Mouse (Mus musculus): ENCODE data around the gene Igf1r. TPM values are rescaled to one million over a fixed set of nuclear protein-coding genes. Genes with fewer than 3 reads are reported as not detected.

The Igf1r gene
- total RNA-seq, 1 experiment = 23.5 TPM

GRCm38 (mm10) chr7:68259523-68260081 is 307.0 kb downstream of the Igf1r start:
- Histone ChIP-seq H3K9me3 (ENCODE audit: control insufficient read depth, insufficient read depth, low read depth, low read length) (no peaks in the 10 kb centered on the region), H3K36me3 (ENCODE audit: control insufficient read depth, insufficient read depth, low read length, poor library complexity, severe bottlenecking) (peaks cover 2% of the 10 kb centered on the region; the same call in 1 of the 2 replicates), H3K4me1 (ENCODE audit: control insufficient read depth in 2 of 2, insufficient read depth in 2 of 2, low read length in 2 of 2, poor library complexity in 1 of 2) (peaks cover 8 to 18% of the 10 kb centered on the region in 2 experiments; a peak in 3 of 4 replicates), H3K27ac (ENCODE audit: insufficient read depth, low read depth, low read length, poor library complexity, severe bottlenecking) (0 out of 2 replicates have a peak overlapping the region, but pooled peaks have one; percentile 53), H3K9ac (ENCODE audit: insufficient read depth, low read depth, low read length, poor library complexity, severe bottlenecking) (no peak overlapping the region), H3K4me3 (ENCODE audit: insufficient read depth in 1 of 2, low read depth in 1 of 2, low read length in 2 of 2, poor library complexity in 1 of 2, severe bottlenecking in 1 of 2) (no peak overlapping the region)
- peak; percentile 70 for DNase-seq (ENCODE audit: low read depth, low spot score)
- in situ Hi-C loops (cut with MboI; ENCODE audit: low sequenced_read_pairs in 2 of 2, unreplicated experiment in 2 of 2) = no loop called here
- TF ChIP-seq ZC3H11A (IDR thresholded peaks at IDR 0.05; ENCODE audit: borderline replicate concordance, low read depth, low read length) (no peak), CHD2 (IDR thresholded peaks at IDR 0.05; ENCODE audit: low read depth, low read length) (peak; percentile 71)

DNA sequence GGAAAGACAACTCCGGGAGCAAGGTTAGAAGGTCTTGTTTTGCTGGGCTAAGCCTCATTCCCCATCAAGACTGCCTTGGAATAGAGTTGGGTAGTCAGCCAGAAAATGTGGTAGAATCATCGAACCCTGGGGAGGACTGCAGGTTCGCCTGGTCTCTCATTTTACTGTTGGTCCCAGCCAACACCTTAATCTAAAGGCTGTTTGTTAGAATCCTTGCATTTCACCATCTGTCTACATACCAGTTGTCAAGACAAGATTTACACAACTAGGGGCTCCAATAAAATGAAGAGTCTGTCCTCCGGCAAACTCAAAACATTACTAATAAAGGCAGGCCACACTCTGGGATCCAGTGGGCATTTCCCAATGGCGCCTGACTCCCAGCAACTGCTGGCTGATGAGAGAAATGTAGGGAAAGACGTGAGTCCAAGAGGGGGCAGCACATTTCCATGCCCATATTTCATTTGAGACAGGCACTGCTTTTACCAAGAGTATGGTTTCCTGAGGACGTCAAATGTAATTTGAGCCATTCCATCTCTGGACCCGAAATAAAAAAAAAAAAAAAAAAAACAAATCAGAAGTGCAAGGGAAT is 310.1 kb downstream of the Igf1r start:
- Histone ChIP-seq H3K27ac (ENCODE audit: insufficient read depth, low read depth, low read length, poor library complexity, severe bottlenecking) (no peak overlapping the region), H3K4me1 (ENCODE audit: control insufficient read depth in 2 of 2, insufficient read depth in 2 of 2, low read length in 2 of 2, poor library complexity in 1 of 2) (peaks cover 10 to 21% of the 10 kb centered on the region in 2 experiments; a peak in 3 of 4 replicates)

DNA sequence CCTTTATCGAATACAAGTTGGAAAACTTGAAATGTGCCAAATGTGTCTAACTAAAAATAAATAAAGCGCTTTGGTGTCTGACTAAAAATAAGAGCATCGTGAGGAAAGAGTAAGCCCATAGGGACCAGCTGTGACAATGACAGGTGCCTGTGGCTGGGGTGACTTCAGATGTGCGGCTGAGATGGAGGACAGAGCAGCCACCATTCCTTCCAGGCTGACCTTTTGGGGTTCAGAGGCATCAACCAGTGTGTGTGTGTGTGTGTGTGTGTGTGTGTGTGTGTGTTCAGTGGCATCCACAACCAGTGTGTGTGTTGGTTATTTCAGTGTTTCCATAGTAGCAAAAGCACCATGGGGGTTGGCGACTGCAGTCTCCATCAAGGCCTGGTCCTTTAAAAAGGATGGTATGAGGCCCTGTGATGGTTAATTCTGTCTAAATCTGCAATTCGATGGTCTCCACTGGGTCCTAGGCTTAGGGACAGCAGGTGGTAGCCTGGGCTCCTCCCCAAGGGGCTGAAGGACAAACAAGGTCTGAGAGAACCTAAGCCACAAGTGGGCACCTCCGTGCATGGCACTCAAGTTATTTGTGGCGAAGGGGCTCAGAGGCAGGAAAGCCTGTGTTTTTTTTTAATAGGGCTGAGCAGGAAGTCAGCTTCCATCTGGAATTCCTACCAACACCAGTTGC is 310.9 kb downstream of the Igf1r start:
- H3K9ac ChIP-seq (ENCODE audit: insufficient read depth, low read depth, low read length, poor library complexity, severe bottlenecking) = peak overlapping the region; percentile 12; the same call in 1 of the 2 replicates
- H3K4me1 ChIP-seq (ENCODE audit: control insufficient read depth in 2 of 2, insufficient read depth in 2 of 2, low read length in 2 of 2, poor library complexity in 1 of 2) = peaks cover 10 to 17% of the 10 kb centered on the region in 2 experiments; a peak in 3 of 4 replicates
- peaks cover 2% of the 10 kb centered on the region; the same call in 1 of the 2 replicates for H3K36me3 ChIP-seq (ENCODE audit: control insufficient read depth, insufficient read depth, low read length, poor library complexity, severe bottlenecking)
- H3K9me3 ChIP-seq (ENCODE audit: control insufficient read depth, insufficient read depth, low read depth, low read length) = no peaks in the 10 kb centered on the region
- no peak for TF ChIP-seq HCFC1 (IDR thresholded peaks at IDR 0.05; ENCODE audit: borderline replicate concordance, insufficient read depth, low read length)
- TF ChIP-seq CHD2 (IDR thresholded peaks at IDR 0.05; ENCODE audit: low read depth, low read length) = no peak
- TF ChIP-seq MAFK (IDR thresholded peaks at IDR 0.05; ENCODE audit: insufficient read depth, low read depth, low read length) = no peak
- TF ChIP-seq ZC3H11A (IDR thresholded peaks at IDR 0.05; ENCODE audit: borderline replicate concordance, low read depth, low read length) = no peak
- peak overlapping the region; percentile 22 to 64 for H3K4me3 ChIP-seq (ENCODE audit: insufficient read depth in 1 of 2, low read depth in 1 of 2, low read length in 2 of 2, poor library complexity in 1 of 2, severe bottlenecking in 1 of 2)
- no peak for DNase-seq (ENCODE audit: low read depth, low spot score)
- H3K27ac ChIP-seq (ENCODE audit: insufficient read depth, low read depth, low read length, poor library complexity, severe bottlenecking) = no peak overlapping the region
- in situ Hi-C loops (cut with MboI; ENCODE audit: low sequenced_read_pairs in 2 of 2, unreplicated experiment in 2 of 2) = no loop called here

More for the DNA sequence above, 310.1 kb downstream of the Igf1r start:
- H3K36me3 ChIP-seq (ENCODE audit: control insufficient read depth, insufficient read depth, low read length, poor library complexity, severe bottlenecking) = peaks cover 2% of the 10 kb centered on the region; the same call in 1 of the 2 replicates
- H3K4me3 ChIP-seq (ENCODE audit: insufficient read depth in 1 of 2, low read depth in 1 of 2, low read length in 2 of 2, poor library complexity in 1 of 2, severe bottlenecking in 1 of 2) = no peak overlapping the region
- DNase-seq (ENCODE audit: low read depth, low spot score) = no peak
- no peaks in the 10 kb centered on the region for H3K9me3 ChIP-seq (ENCODE audit: control insufficient read depth, insufficient read depth, low read depth, low read length)
- no peak overlapping the region for H3K9ac ChIP-seq (ENCODE audit: insufficient read depth, low read depth, low read length, poor library complexity, severe bottlenecking)
- TF ChIP-seq ZNF384 (IDR thresholded peaks at IDR 0.05; ENCODE audit: low read depth, low read length) = no peak
- in situ Hi-C loops (cut with MboI; ENCODE audit: low sequenced_read_pairs in 2 of 2, unreplicated experiment in 2 of 2) = no loop called here

GRCm38 (mm10) chr7:68264028-68264453 is 311.4 kb downstream of the Igf1r start, which contains the start of gene Pgpep1l:
TSS of gene Pgpep1l (minus strand) at chr7:68264233.
- H3K4me1 ChIP-seq (ENCODE audit: control insufficient read depth in 2 of 2, insufficient read depth in 2 of 2, low read length in 2 of 2, poor library complexity in 1 of 2) = peaks cover 10 to 12% of the 10 kb centered on the region in 2 experiments; a peak in 3 of 4 replicates
- TF ChIP-seq ZC3H11A (IDR thresholded peaks at IDR 0.05; ENCODE audit: borderline replicate concordance, low read depth, low read length) (no peak), MAFK (IDR thresholded peaks at IDR 0.05; ENCODE audit: insufficient read depth, low read depth, low read length) (no peak)
- H3K9ac ChIP-seq (ENCODE audit: insufficient read depth, low read depth, low read length, poor library complexity, severe bottlenecking) = peak within 1 kb of the TSS; percentile 12; the same call in 1 of the 2 replicates

More at GRCm38 (mm10) chr7:68264028-68264453, 311.4 kb downstream of the Igf1r start, which contains the start of gene Pgpep1l:
- H3K4me3 ChIP-seq (ENCODE audit: insufficient read depth in 1 of 2, low read depth in 1 of 2, low read length in 2 of 2, poor library complexity in 1 of 2, severe bottlenecking in 1 of 2) = peak within 1 kb of the TSS; percentile 22 to 64
- H3K27ac ChIP-seq (ENCODE audit: insufficient read depth, low read depth, low read length, poor library complexity, severe bottlenecking) = no peak within 1 kb of the TSS
- in situ Hi-C loops (cut with MboI; ENCODE audit: low sequenced_read_pairs in 2 of 2, unreplicated experiment in 2 of 2) = no loop called here
- H3K9me3 ChIP-seq (ENCODE audit: control insufficient read depth, insufficient read depth, low read depth, low read length) = no peaks in the 10 kb centered on the region
- H3K36me3 ChIP-seq (ENCODE audit: control insufficient read depth, insufficient read depth, low read length, poor library complexity, severe bottlenecking) = peaks cover 2% of the 10 kb centered on the region; the same call in 1 of the 2 replicates
- DNase-seq (ENCODE audit: low read depth, low spot score) = no peak
